Mouse (Mus musculus): ENCODE data around the gene Sema3c. TPM values are rescaled to one million over a fixed set of nuclear protein-coding genes. Genes with fewer than 3 reads are reported as not detected.

Gene Sema3c
- total RNA-seq, 2 experiments from 2014 or later: 21.8 to 26.3 TPM

DNA sequence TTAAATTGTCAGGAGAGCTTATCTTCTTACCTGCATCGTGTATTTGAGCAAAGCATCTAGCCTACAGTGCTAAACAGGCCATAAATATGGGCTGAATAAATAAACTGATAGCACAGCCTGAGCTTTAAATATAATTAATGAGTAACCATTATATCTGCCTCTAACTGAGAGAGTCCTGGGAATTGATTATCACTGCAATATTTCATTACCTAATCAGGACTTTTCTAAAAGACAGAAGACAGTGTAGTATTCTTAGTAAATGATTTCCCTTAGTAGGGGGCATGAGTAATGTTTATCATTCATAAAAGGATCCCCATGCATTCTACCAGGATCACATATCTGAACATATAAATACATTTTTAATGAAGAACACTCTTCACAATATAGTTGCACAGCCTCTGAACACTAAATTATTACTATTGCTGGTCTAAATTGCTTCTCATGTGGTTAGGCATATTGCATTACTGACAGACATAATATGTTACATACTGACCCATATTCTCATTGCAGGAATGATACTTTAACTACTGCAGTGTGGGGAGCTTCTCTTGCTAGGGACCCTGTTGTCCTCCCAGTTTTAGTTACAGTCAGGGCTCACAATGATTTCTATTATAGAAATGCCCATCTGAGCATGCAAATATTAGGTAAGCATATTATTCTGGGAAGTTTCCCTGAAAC is 74.9 kb downstream of the Sema3c start:
- no peak for DNase-seq

GRCm38 (mm10) chr5:17661223-17661622 is 87.1 kb downstream of the Sema3c start:
- DNase-seq: no peak

DNA sequence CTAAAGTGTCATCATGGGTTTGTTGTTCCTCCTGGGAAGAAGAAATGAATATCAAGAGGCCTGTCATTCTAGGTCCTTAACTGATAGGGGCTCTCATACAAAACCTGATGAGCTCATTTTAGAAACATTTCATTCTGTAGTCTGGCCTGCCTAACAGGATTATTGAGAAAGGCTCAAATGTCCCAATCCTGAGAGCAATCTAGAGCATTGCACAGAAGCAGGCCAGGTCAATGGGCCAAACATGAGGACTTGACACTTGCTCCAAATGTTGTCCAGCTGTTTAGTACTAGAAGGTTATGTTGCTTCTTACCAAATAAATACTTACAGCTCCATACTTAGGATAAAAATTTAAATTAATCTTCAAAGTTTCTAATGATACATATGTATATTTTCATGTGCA is 97.3 kb downstream of the Sema3c start:
- no peak for DNase-seq

DNA sequence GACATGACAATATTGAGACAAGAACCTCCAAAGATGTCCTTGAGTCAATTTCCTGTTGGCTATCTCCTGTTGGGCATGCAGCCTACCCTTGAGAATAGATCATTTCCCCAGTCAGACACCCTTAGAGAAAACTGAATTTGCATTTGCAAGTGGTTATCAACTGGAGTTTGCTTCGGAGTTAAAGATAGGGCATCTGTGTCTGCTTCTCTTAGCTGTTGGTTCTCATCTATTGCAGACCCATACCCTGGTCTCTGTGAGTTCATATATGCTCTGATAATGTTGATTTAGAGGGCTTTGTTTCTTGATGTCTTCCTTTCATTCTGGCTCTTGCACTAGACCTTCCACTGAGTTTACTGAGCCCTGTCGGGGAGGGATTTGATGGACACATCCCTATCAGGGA is 106.8 kb downstream of the Sema3c start:
- DNase-seq: no peak

- DNase-seq: peak; percentile 17
Observed at GRCm38 (mm10) chr5:17689121-17689520, 115.0 kb downstream of the Sema3c start.

- DNase-seq: peak; percentile 38
Observed at GRCm38 (mm10) chr5:17689604-17690003, 115.5 kb downstream of the Sema3c start.

- no peak for DNase-seq
Observed at GRCm38 (mm10) chr5:17695366-17695765, 121.3 kb downstream of the Sema3c start.

- DNase-seq: no peak
Observed at GRCm38 (mm10) chr5:17698905-17699304, 124.8 kb downstream of the Sema3c start.

DNA sequence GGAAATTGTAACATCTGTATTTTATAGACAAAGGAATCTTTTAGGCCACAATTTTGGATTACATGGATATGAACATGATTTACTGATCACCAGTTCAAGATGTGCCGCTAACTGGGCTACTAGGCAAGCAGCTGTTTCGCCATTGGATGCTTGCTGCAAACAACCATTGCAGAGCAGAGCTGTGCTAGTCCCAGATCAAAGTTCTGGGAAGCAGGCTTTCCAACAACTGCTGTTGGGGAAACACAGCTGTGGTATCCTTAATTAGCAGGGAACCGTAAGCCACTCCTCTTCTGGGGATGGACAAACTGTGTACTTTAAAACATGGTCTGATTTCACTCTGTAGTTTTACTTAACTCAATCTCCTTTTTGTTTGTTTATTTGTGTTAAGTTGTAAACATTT is 130.1 kb downstream of the Sema3c start:
- no peak for DNase-seq

GRCm38 (mm10) chr5:17707086-17707485 is 133.0 kb downstream of the Sema3c start:
- no peak for DNase-seq

- DNase-seq: no peak
Observed at GRCm38 (mm10) chr5:17712374-17712773, 138.3 kb downstream of the Sema3c start.

DNA sequence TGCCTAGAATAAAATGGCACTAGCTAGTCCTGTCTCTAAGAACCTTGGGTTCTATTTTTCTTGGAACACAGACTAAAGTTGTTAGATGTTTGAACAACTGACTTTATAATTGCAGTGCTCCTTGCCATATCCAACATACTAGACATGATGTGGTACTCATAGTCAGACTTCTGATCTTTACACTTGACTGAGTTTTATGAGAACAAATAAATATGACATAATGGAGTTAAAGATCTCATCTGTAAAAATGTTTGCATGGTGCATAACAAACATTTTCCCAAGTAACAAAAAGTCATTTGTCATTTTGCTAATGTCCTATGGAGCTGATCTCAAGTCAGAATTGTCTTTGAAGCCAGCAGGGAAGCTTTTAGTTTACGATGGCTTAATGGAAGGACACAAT is 141.1 kb downstream of the Sema3c start:
- no peak for DNase-seq

GRCm38 (mm10) chr5:17720011-17720410 is 145.9 kb downstream of the Sema3c start:
- DNase-seq: no peak

DNA sequence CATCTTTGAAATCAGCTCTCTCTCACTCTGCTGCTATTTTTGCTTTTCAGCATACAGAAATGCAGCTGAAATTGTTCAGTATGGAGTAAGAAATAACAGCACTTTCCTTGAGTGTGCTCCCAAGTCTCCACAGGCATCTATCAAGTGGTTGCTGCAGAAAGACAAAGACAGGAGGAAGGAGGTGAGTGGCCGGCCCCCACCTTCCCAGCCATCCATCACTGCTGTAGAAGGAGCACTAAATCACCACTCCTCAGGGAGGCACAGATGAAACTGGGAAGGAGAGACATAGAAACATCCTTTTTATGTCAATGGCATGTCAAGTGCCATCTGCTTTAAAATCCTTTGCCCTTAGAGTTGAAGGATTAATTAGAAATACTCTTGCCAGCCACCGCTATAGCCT is 149.9 kb downstream of the Sema3c start:
- no peak for DNase-seq

- DNase-seq: no peak
Observed at GRCm38 (mm10) chr5:17728047-17728446, 154.0 kb downstream of the Sema3c start.

DNA sequence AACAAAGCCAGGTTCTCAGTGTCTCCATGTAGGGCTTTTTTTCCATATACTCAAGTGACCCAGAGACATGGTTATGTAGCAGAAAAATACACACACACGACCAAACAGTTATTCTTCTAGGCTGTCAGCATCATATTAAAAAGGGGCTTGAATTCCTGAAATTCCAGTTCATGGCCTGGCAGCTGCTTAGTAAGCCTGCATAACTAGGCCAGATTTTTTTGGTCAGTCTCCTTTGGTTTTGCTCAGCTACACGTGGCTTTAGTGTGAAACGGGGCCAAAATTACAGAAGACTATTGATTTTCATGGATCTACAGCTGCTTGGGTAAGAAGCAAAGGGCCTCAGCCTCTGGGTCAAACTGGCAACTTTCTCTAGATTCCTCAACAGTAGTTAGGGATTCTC is 165.7 kb downstream of the Sema3c start:
- no peak for DNase-seq

GRCm38 (mm10) chr5:17746520-17746919 is 172.4 kb downstream of the Sema3c start:
- DNase-seq: no peak

DNA sequence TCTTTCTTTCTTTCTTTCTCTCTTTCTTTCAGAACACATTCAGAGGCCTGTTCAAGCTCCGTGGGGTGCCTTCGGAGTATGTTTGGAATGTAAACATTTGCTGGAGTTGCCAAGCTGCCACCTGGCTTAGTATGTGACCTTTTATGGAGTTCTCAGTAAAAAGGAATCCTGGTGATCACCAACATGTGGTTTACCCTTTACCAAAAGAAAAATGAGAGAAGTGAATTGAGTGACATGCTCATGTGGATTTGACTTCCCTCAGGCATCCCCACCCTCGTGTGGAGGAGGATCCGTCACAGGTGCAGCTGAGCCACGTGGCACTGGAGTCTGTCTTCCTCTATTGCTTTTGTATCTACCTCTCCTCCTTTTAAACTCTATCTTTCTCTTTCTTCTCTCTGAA is 173.1 kb downstream of the Sema3c start:
- no peak for DNase-seq

DNA sequence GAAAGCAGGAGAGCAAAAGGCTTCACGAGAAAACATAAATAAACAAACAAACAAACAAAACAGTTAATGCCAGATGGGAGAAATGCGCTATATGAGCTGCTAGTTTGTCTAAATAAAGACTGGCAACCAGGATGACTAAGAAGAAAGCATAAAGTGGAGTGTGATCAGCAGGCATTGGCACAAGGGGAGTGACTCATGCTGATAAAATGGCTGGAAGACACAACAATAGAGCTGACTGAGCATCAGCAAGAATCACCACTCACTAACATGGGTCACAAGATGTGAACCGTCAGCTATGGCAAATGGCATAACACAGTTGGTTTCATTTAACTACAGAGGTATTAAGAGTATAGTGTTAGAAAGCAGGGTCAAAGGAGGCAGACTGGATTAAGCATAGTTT is 174.2 kb downstream of the Sema3c start:
- no peak for DNase-seq

GRCm38 (mm10) chr5:17753471-17754005 is 179.5 kb downstream of the Sema3c start:
- DNase-seq: no peak

GRCm38 (mm10) chr5:17766006-17766677 is 192.1 kb downstream of the Sema3c start:
- no peak for DNase-seq

GRCm38 (mm10) chr5:17770328-17770727 is 196.2 kb downstream of the Sema3c start:
- no peak for DNase-seq

GRCm38 (mm10) chr5:17776571-17776970 is 202.5 kb downstream of the Sema3c start:
- peak; percentile 55 for DNase-seq

All from heart, postnatal 4 days (tissue).